Mouse (Mus musculus) frontal cortex, postnatal 25 days (tissue): ENCODE measurements around the gene Camk1d.

Experiments
- DNase-seq, 2 experiments: peaks; one replicate each; pipeline ENCODE4 v3.0.0; 2022; ENCODE audit warnings: low spot score in 2 of 2

Gene Camk1d

GRCm38 (mm10) chr2:5478256-5478655, 236.1 kb downstream of the Camk1d start:
- DNase-seq, result no peak

DNA sequence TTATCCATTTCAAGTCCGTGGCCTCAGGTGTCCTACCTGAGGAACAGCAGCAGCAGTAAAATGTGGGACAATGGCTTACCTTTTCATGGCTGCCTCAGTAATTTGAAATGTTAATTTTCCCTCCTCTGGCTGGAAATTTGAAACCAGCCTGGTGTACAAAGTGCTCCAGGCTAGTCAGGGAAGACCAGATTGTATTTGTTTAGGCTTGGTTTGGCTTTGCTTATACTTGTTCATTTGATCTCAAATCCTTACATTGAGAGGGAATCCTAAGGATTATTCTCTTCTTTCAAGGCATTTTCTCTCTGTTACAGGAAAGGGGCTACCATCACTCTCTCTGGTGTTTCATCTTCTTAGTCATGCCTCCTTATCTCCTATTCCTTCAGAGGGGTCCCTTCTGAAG, 236.8 kb downstream of the Camk1d start:
- no peak for DNase-seq

GRCm38 (mm10) chr2:5469366-5469941, 244.9 kb downstream of the Camk1d start:
- DNase-seq, result no peak

GRCm38 (mm10) chr2:5467537-5467936, 246.8 kb downstream of the Camk1d start:
- no peak for DNase-seq

DNA sequence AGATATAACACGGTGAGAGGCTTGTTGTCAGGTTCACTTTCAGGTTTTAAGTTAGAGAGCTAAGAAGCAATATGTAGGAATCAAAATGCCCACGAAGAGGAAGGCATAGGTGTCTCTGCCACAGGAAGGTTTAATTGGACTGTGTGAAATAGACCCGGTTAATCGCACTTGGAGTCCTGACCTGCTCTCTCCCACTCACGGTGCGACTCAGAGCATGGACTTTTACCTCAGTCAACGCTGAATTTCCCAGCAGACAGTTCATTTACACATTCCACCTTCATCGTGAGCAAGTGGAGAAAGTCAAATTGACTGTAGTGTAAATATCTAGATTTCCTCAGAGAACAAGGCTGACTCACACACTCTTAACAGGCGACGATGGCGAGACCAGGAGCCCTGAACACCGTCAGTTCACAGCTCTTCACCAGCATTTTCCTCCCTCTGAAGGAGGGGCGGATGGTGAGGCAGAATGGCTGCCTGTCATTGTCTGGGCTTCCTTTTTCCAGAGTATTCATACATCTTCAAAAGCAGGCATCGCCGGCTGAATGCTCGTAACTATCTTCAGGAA, 255.6 kb downstream of the Camk1d start:
- no peak for DNase-seq

DNA sequence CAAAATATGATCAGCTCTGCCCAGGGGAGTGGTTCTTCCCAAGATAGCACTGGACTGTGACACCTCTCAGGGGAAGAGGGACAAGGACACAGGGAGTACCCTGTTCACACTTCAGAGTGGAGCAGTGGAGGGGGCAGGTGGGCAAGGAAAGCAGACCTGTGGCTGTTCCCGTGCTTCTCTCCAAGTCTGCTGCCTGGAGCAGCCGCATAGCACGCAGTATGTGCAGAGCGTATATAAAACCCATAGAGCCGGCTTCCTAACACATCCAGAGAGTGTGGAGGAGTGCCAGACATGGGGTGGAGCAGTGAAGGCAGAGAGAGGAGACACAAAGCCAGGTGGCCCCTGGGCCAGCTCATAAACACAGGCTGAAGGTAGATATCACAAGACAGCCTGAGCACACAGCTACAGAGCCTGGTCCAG, 256.2 kb downstream of the Camk1d start:
- DNase-seq, result peak in 1 of 2 experiments; percentile 28

DNA sequence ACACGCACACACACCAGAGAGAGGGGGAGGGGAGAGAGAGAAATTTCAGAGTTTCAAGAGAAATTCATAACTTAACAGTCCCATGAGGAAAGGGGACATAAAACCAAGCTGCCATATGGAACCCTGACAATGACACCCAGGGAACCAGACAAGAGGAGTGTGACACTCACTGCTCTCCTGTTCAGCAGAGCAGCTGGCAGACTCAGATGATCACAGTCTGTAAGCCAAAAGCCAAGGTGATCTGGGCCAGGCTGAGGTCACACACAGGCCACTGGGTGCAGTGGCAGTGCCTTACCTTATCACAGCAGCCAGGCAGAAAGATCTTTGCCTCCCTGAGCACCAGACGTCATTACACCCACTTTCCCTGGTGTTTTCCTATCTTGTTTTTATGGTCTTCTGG, 258.2 kb downstream of the Camk1d start:
- no peak for DNase-seq

DNA sequence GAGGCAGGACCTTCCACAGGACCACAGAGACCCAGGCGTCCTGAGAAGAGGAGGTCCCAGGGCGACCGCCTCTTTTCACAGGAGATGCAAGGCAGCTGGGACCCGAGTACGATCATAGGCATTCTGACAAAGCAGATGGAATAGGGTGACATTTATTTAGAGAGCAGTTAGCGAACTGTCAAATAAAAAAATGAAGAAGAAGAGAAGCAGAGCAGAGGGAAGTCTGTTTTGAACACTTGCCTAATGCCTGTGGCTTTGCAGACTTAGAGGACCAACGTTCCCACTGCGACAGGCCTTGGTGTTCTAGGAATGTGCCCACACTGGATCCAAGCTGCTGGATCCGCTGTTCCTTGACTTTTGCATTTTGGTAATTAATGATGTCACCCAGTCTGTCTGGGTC, 259.5 kb downstream of the Camk1d start:
- DNase-seq, result no peak

DNA sequence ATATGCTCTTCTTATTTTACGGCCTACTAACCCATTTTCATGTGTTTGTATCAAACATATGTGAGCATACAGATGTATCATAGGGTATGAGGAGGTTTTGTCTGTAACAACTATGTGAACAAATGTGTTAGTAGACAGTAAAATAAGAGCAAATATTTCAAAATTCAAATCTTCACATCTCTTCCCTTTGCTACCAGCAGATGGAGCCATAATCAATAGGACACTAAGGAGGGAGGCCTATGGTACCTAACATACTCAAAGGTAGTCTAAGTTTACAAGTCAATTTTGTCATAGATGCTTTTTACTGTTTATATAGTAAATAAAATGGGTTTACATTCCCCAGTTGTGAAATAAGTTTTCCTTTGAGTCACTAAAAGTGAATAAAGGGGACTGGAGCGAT, 262.7 kb downstream of the Camk1d start:
- no peak for DNase-seq

DNA sequence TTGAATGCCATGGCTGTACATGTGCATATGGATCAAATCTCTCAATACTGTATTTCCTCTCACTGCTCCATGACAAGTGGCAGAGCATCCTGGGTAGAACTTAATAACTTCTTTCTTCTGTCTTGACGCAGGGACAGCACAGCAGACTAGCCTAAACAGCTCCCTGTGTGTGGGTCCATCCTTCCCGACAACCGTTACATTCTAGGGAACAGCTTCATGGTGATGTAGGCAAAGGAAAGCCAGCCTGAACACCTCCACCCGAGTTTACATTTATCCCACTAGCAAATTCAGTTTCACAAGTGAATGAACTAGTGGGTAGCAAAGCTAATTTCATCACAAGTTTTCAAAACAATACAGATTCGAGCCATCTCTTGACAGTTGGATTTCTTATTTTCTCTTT, 269.0 kb downstream of the Camk1d start:
- DNase-seq, result no peak

DNA sequence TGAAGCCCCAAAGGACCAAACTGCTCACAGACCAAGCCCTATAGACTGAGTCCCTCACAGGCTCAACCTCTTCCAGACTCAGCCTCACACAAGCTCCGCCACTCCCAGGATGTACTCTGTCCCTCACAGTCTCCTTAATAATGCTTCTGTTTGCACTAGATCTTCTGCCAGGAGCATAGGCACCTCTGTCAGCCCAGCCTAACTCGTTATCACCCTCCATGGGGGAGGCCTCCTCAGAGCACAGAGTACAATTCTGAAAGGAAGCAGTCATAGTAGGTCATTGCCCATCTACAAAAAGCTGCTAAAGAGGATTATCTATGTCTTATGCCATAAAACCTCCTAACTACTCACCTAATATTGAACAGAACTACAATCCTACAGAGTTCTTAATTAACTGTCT, 276.6 kb downstream of the Camk1d start:
- no peak for DNase-seq

- no peak for DNase-seq
These were observed 278.6 kb downstream of the Camk1d start for GRCm38 (mm10) chr2:5435587-5436253.

DNA sequence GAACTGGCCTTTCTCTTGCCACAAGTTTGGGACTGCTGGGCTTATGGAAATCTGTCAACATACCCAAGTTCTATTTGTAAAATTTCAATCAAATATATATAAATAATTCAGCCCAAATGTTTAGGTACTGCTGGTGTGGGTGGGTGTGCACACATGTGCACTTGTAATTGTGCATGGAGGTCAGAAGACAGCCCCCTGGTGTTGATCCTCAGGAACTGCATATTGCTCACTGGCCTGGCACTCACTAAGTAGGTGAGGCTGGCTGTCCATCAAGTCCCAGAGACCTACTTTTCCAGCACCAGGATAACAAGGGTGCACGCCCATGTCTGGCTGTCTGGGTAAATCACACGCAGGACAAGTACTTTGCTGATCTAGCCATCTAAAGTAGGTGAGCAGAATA, 283.0 kb downstream of the Camk1d start:
- DNase-seq, result no peak

- DNase-seq, result no peak
These were observed 284.4 kb downstream of the Camk1d start for GRCm38 (mm10) chr2:5429921-5430320.

DNA sequence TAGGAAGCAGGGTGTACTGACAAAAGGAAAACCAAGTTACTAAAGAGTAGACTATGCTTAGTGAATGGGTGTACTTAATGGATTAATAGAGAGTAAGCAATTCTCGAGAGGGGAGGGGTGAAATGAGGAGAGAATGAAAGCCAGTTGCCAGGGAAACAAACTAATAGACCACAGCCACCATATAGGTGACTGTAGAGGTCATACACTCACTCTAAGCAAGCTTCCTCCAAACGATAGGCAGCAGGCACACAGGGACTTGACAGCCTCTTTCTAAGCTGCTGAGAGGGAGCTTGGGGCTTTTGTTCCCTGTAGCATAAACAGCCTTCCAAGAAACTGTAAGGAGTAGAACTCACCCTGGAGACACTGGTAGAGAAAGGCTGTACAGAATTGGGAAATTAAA, 288.2 kb downstream of the Camk1d start:
- no peak for DNase-seq

GRCm38 (mm10) chr2:5425612-5426011, 288.7 kb downstream of the Camk1d start:
- DNase-seq, result no peak

DNA sequence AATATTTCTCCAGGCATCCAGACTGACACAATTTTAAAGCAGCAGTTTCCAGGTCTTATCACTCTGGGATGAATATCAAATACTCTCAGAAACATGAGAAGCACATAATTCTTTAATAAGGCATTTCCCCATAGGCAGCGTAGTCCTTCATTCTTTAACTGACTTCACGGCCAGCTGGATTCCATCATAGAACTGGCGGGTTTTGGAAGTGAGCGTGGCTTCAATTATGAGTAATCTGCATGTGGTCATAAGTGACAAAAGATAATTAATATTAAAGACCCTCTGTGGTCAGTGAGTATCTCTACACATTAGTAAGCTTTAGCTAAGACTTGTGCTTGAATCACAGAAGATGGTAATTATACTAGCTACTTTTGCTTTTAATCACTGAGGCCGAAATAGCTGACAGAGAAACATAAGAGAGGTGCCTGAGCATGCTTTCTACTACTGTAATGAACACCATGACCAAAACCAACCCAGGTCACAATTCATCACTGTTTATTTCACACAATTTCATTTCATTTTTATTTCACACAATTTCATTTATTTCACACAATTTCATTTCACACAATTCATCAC, 293.6 kb downstream of the Camk1d start:
- no peak for DNase-seq

- no peak for DNase-seq
These were observed 295.5 kb downstream of the Camk1d start for GRCm38 (mm10) chr2:5418802-5419201.

GRCm38 (mm10) chr2:5417158-5418032, 296.9 kb downstream of the Camk1d start:
- DNase-seq, result no peak

DNA sequence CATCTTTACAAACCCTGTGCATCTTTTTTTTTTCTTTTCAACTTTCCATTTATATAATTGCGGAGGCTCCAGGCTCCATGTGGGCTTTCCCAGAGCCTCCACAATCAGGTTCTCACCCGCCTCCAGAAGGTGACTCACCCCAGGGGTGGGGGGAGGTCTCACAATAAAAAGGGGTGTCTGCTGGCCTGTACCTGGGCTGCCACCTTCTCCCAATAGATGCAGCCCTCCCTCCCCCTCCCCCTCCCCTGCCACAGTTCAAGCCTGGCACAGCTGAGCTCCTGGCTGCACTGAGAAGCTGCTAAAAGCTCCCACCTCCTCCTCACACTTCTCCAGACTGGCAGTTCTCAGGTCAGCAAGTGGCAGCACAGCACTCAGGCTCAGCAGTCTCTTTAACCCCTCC, 302.5 kb downstream of the Camk1d start:
- DNase-seq, result peak; percentile 40 to 53

- no peak for DNase-seq
These were observed 310.5 kb downstream of the Camk1d start for GRCm38 (mm10) chr2:5403850-5404249.

DNA sequence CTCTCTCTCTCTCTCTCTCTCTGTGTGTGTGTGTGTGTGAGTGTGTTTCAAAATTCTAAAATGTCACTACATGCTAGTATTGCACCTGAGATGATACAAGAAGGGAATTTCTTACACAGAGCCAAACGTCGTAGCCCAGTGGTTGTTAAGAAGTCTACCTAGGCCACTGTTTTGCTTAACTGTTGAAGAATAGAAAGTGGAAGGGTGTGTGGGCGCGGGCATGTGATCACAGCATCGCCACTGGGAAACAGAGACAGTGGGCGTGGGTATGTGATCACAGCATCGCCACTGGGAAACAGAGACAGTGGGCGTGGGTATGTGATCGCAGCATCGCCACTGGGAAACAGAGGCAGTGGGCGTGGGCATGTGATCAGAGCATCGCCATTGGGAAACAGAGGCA, 312.3 kb downstream of the Camk1d start:
- DNase-seq, result no peak
